Mouse (Mus musculus): Measurements from ENCODE around the gene Olfr1411. TPM values are rescaled to one million over a fixed set of nuclear protein-coding genes. Genes with fewer than 3 reads are reported as not detected.

Olfr1411 gene
- polyA plus RNA-seq, 1 experiment from 2014 or later = not detected

GRCm38 (mm10) chr1:92617488-92617887 lies 23.3 kb downstream of the Olfr1411 start, which contains the start of gene Olfr12:
Gene Olfr12, plus strand, starts transcription at chr1:92617788.
- no peak for ATAC-seq
- in situ Hi-C loops (cut with MboI; ENCODE audit: low pct_unique_long_range_greater_than_20kb) = loop anchor here (25.0 kb wide), 1 partner anchor 655 kb away; no protein-coding TSS in a partner anchor
- H3K27me3 ChIP-seq = no peaks in the 10 kb centered on the region
- ChIA-PET POLR2A (no interaction called here), CTCF (interaction anchor here (1.6 kb wide), 1 partner anchor 31 kb away, joined by 9 read pairs; the partner anchor contains the start of gene Otos)
- no peak for TF ChIP-seq CTCF (IDR thresholded peaks at IDR 0.05)
- DNase-seq (ENCODE audit: low read depth, low spot score) = no peak

GRCm38 (mm10) chr1:92618360-92618759 lies 24.1 kb downstream of the Olfr1411 start:
- no peak for DNase-seq (ENCODE audit: low read depth, low spot score)
- ATAC-seq = no peak
- ChIA-PET POLR2A (no interaction called here), CTCF (no interaction called here)
- no peak for TF ChIP-seq CTCF (IDR thresholded peaks at IDR 0.05)
- peaks cover 2% of the 10 kb centered on the region for H3K27me3 ChIP-seq
- in situ Hi-C loops (cut with MboI; ENCODE audit: low pct_unique_long_range_greater_than_20kb) = loop anchor here (25.0 kb wide), 1 partner anchor 656 kb away; no protein-coding TSS in a partner anchor

DNA sequence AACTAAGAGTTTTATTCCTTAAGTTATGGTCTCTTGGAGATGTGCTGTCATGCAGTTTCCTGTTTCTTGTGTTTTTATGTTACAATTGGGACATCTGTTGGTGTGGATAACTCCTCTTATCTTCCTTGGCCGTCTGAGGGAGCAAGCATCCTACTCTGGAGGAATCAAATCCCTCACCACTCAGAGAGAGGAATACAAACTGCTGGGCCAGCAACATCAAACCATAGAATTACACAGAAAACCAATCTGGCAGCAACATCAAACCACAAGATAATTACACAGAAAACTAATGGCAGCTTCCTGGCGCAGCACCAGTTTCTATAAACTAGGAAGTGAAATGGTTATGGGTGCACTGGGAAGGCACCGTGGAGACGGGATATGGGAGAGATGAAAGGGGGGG lies 34.0 kb downstream of the Olfr1411 start:
- H3K27me3 ChIP-seq = peaks cover 61% of the 10 kb centered on the region
- CTCF ChIA-PET = no interaction called here
- POLR2A ChIA-PET = no interaction called here
- ATAC-seq (no peak), DNase-seq (ENCODE audit: low read depth, low spot score) (no peak)
- TF ChIP-seq CTCF (IDR thresholded peaks at IDR 0.05) = no peak
- in situ Hi-C loops (cut with MboI; ENCODE audit: low pct_unique_long_range_greater_than_20kb) = no loop called here

- H3K27me3 ChIP-seq = peaks cover 36% of the 10 kb centered on the region
- TF ChIP-seq CTCF (IDR thresholded peaks at IDR 0.05) = no peak
- ATAC-seq = no peak
- DNase-seq (ENCODE audit: low read depth, low spot score) = no peak
- CTCF ChIA-PET = no interaction called here
- in situ Hi-C loops (cut with MboI; ENCODE audit: low pct_unique_long_range_greater_than_20kb) = no loop called here
- POLR2A ChIA-PET = no interaction called here
Measured at GRCm38 (mm10) chr1:92632196-92632595, 38.0 kb downstream of the Olfr1411 start.

DNA sequence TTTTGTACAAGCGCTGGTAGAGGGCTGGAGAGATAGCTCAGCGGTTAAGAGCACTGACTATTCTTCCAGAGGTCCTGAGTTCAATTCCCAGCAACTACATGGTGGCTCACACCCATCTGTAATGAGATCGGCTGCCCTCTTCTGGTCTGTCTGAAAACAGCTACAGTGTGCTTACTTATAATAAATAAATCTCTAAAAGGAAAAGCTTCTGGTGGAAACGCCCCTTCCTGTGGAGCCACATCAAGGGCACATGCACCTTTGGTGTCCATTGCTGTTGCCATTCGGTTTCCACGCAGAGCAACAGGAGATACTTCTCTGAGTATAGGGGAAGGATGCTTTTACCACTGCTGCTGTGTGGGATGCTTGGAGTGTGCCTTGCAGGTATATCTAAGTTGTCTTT lies 38.7 kb downstream of the Olfr1411 start:
- in situ Hi-C loops (cut with MboI; ENCODE audit: low pct_unique_long_range_greater_than_20kb) = no loop called here
- CTCF ChIA-PET = no interaction called here
- no peak for ATAC-seq
- no peak for TF ChIP-seq CTCF (IDR thresholded peaks at IDR 0.05)
- no peak for DNase-seq (ENCODE audit: low read depth, low spot score)
- H3K27me3 ChIP-seq = peaks cover 28% of the 10 kb centered on the region
- POLR2A ChIA-PET = no interaction called here

DNA sequence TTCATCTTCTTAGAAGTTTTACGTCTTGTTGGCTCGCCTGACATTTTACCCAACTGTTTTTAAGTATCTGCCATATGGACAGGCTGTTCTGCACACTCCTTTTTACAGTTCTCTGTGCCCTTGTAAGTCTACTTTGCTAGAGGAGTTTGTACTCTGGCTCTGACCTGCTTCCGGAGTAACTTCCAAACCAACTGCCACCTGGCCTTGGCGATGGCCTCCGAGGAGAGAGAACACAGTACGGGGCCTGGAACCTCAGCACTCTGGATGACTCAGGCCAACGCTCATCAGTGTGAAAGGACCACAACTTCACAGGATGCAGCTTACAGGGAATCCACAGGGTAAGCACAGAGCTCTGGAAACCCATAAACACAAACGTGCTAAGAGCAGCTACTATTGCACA lies 39.5 kb downstream of the Olfr1411 start:
- no peak for TF ChIP-seq CTCF (IDR thresholded peaks at IDR 0.05)
- DNase-seq (ENCODE audit: low read depth, low spot score) = no peak
- CTCF ChIA-PET = interaction anchor here (1.0 to 1.1 kb wide), 2 partner anchors 15 to 17 kb away, joined by 3 read pairs; partner anchors contain the start of gene Otos

DNA sequence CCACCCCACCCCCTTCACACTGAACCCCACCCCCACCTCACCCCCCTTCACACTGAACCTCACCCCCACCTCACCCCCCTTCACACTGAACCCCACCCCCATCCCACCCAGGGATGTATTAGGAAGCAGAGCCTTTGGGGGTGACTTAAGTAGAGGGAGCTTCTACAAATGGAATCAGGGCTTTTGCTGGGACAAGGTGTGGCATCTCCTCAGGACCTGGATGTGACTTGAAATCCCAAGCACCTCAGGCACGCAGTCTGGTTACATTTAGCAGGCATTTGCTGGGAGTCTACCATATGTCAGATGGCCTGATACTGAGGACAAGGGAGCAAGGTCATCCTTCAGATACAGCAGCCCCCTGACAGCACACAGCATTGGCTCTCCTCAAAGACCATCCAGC lies 40.4 kb downstream of the Olfr1411 start:
- peaks cover 13% of the 10 kb centered on the region for H3K27me3 ChIP-seq
- CTCF ChIA-PET = interaction anchor here (0.9 to 1.1 kb wide), 2 partner anchors 18 to 19 kb away, joined by 3 read pairs; no protein-coding TSS in a partner anchor
- POLR2A ChIA-PET = no interaction called here
- in situ Hi-C loops (cut with MboI; ENCODE audit: low pct_unique_long_range_greater_than_20kb) = no loop called here
- no peak for ATAC-seq
- TF ChIP-seq CTCF (IDR thresholded peaks at IDR 0.05) = no peak
- DNase-seq (ENCODE audit: low read depth, low spot score) = no peak

More for the DNA sequence above, 39.5 kb downstream of the Olfr1411 start:
- H3K27me3 ChIP-seq = peaks cover 21% of the 10 kb centered on the region
- POLR2A ChIA-PET = no interaction called here
- in situ Hi-C loops (cut with MboI; ENCODE audit: low pct_unique_long_range_greater_than_20kb) = no loop called here
- ATAC-seq = no peak

- H3K27me3 ChIP-seq = peaks cover 9% of the 10 kb centered on the region
- ATAC-seq = no peak
- ChIA-PET POLR2A (no interaction called here), CTCF (interaction anchor here (0.9 kb wide), 1 partner anchor 20 kb away, joined by 3 read pairs; no protein-coding TSS in a partner anchor)
- in situ Hi-C loops (cut with MboI; ENCODE audit: low pct_unique_long_range_greater_than_20kb) = no loop called here
- no peak for DNase-seq (ENCODE audit: low read depth, low spot score)
- no peak for TF ChIP-seq CTCF (IDR thresholded peaks at IDR 0.05)
Measured at GRCm38 (mm10) chr1:92634976-92635599, 40.9 kb downstream of the Olfr1411 start.

DNA sequence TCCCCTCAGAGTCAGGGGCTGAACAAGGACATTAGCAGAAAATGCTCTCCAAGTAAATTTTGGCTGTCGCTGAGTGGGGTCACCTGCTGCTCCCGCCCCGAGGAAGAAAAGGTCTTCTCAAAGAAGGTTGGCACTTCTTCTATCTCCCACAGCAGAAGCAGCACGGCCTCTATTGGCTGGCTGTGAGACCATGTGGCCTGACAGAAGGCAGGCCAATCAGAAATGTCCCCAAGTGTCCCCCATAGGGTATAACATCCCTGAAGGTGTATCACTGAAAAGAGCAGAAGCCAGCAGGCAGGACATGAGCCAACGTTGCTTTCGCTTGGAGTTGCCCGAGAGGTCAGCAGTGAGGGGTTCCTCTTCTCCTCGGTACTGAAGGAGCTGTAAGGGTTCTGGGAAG lies 41.8 kb downstream of the Olfr1411 start:
- DNase-seq (ENCODE audit: low read depth, low spot score) (no peak), ATAC-seq (no peak)
- no peak for TF ChIP-seq CTCF (IDR thresholded peaks at IDR 0.05)
- no peaks in the 10 kb centered on the region for H3K27me3 ChIP-seq
- in situ Hi-C loops (cut with MboI; ENCODE audit: low pct_unique_long_range_greater_than_20kb) = no loop called here
- ChIA-PET POLR2A (no interaction called here), CTCF (no interaction called here)

- no peak for TF ChIP-seq CTCF (IDR thresholded peaks at IDR 0.05)
- in situ Hi-C loops (cut with MboI; ENCODE audit: low pct_unique_long_range_greater_than_20kb) = no loop called here
- no peak for ATAC-seq
- CTCF ChIA-PET = interaction anchor here (1.3 kb wide), 1 partner anchor 11 kb away, joined by 3 read pairs; no protein-coding TSS in a partner anchor
- H3K27me3 ChIP-seq = no peaks in the 10 kb centered on the region
- POLR2A ChIA-PET = no interaction called here
- DNase-seq (ENCODE audit: low read depth, low spot score) = no peak
Measured at GRCm38 (mm10) chr1:92636676-92637075, 42.5 kb downstream of the Olfr1411 start.

DNA sequence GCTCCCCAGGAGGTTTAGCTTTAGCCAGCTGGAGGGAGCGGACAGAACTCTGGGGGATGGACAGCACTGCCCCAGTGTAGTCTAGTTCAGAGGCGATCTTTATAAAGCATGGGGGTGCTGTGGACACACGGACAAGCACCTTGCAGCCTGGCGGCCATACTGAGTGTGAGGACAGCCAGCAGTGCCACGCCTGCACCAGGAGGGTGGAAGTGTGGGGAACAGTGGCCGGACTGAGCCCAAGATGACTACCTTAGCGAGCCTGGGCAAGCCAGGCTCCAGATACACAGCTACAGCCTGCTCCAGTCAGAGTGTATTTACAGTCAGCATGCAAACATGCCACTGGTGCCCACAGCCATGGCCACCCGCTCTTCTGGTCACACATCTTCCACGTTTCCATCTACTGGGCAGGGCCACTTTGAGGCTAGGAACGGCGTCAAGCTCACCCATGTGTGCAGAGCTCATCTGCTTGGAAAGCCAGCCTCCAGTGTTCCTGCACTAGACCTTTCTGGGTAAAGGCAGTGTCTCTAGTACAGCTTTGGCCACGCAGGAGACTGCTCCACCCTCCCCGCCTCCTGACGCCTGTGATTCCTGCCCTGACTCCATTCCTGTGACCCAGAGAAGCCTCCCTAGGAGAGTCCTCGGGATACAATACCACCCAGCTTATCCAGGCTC lies 43.4 kb downstream of the Olfr1411 start:
- H3K27me3 ChIP-seq = no peaks in the 10 kb centered on the region
- ATAC-seq = no peak
- no peak for DNase-seq (ENCODE audit: low read depth, low spot score)
- in situ Hi-C loops (cut with MboI; ENCODE audit: low pct_unique_long_range_greater_than_20kb) = no loop called here
- no peak for TF ChIP-seq CTCF (IDR thresholded peaks at IDR 0.05)
- POLR2A ChIA-PET = no interaction called here
- CTCF ChIA-PET = interaction anchor here (1.3 kb wide), 1 partner anchor 10 kb away, joined by 3 read pairs; no protein-coding TSS in a partner anchor
